Mouse (Mus musculus) spleen, embryonic (tissue): Measurements from ENCODE around the gene Samd3.

ENCODE experiments used
- CTCF ChIA-PET: fragments of 350-600 bp; sonication (Branson Sonifier 250); formaldehyde crosslinking; loops from one replicate; lab custom pipeline; 2022; lab: Charles Lee

Samd3 gene

GRCm38 (mm10) chr10:26229488-26229887 is at the start of gene Samd3:
TSS of gene Samd3 (plus strand) at chr10:26229707.
- CTCF ChIA-PET: no interaction called here

- CTCF ChIA-PET: no interaction called here
Measured at GRCm38 (mm10) chr10:26185289-26185688, 44.2 kb upstream of the Samd3 start.

GRCm38 (mm10) chr10:26190811-26191210 is 38.7 kb upstream of the Samd3 start:
- CTCF ChIA-PET: interaction anchor here (0.7 kb wide), 1 partner anchor 699 kb away, joined by 5 read pairs; no protein-coding TSS in a partner anchor

- CTCF ChIA-PET: no interaction called here
Measured at GRCm38 (mm10) chr10:26194892-26195291, 34.6 kb upstream of the Samd3 start.

GRCm38 (mm10) chr10:26202708-26203368 is 26.7 kb upstream of the Samd3 start:
- CTCF ChIA-PET: no interaction called here

GRCm38 (mm10) chr10:26220729-26221128 is 8.8 kb upstream of the Samd3 start:
- CTCF ChIA-PET: no interaction called here

GRCm38 (mm10) chr10:26226241-26226640 is 3.3 kb upstream of the Samd3 start:
- CTCF ChIA-PET: no interaction called here

- CTCF ChIA-PET: no interaction called here
Measured at GRCm38 (mm10) chr10:26226734-26227133, 2.8 kb upstream of the Samd3 start.

- CTCF ChIA-PET: interaction anchor here (0.7 kb wide), 1 partner anchor 9 kb away, joined by 5 read pairs; no protein-coding TSS in a partner anchor
Measured at GRCm38 (mm10) chr10:26228187-26228586, 1.3 kb upstream of the Samd3 start.

- CTCF ChIA-PET: no interaction called here
Measured at GRCm38 (mm10) chr10:26232071-26232653, 2.7 kb downstream of the Samd3 start.

GRCm38 (mm10) chr10:26238559-26238958 is 9.1 kb downstream of the Samd3 start:
- CTCF ChIA-PET: no interaction called here

GRCm38 (mm10) chr10:26239090-26239489 is 9.6 kb downstream of the Samd3 start:
- CTCF ChIA-PET: no interaction called here

GRCm38 (mm10) chr10:26243203-26243602 is 13.7 kb downstream of the Samd3 start:
- CTCF ChIA-PET: no interaction called here

GRCm38 (mm10) chr10:26244466-26244865 is 15.0 kb downstream of the Samd3 start:
- CTCF ChIA-PET: no interaction called here

GRCm38 (mm10) chr10:26249426-26250165 is 20.1 kb downstream of the Samd3 start:
- CTCF ChIA-PET: no interaction called here

GRCm38 (mm10) chr10:26259908-26260307 is 30.4 kb downstream of the Samd3 start:
- CTCF ChIA-PET: no interaction called here

- CTCF ChIA-PET: no interaction called here
Measured at GRCm38 (mm10) chr10:26263744-26264459, 34.4 kb downstream of the Samd3 start.

GRCm38 (mm10) chr10:26275414-26275813 is 45.9 kb downstream of the Samd3 start:
- CTCF ChIA-PET: no interaction called here

GRCm38 (mm10) chr10:26280009-26280408 is 50.5 kb downstream of the Samd3 start:
- CTCF ChIA-PET: no interaction called here

GRCm38 (mm10) chr10:26287136-26287535 is 57.6 kb downstream of the Samd3 start:
- CTCF ChIA-PET: no interaction called here

- CTCF ChIA-PET: no interaction called here
Measured at GRCm38 (mm10) chr10:26297200-26297599, 67.7 kb downstream of the Samd3 start.

- CTCF ChIA-PET: no interaction called here
Measured at GRCm38 (mm10) chr10:26297626-26298025, 68.1 kb downstream of the Samd3 start.
